Mouse (Mus musculus): ENCODE results near the gene Asap2.

The Asap2 gene

GRCm38 (mm10) chr12:21208172-21208795 lies 218.0 kb downstream of the Asap2 start:
- in situ Hi-C loops (cut with MboI, MseI) = no loop called here

- in situ Hi-C loops (cut with MboI, MseI) = no loop called here
Observed at GRCm38 (mm10) chr12:21209273-21209672, 219.0 kb downstream of the Asap2 start.

- in situ Hi-C loops (cut with MboI, MseI) = no loop called here
Observed at GRCm38 (mm10) chr12:21212876-21213275, 222.6 kb downstream of the Asap2 start.

- in situ Hi-C loops (cut with MboI, MseI) = no loop called here
Observed at GRCm38 (mm10) chr12:21214551-21215165, 224.4 kb downstream of the Asap2 start.

GRCm38 (mm10) chr12:21217776-21218444 lies 227.7 kb downstream of the Asap2 start:
- in situ Hi-C loops (cut with MboI, MseI) = no loop called here

- in situ Hi-C loops (cut with MboI, MseI) = no loop called here
Observed at GRCm38 (mm10) chr12:21220596-21220995, 230.3 kb downstream of the Asap2 start.

- in situ Hi-C loops (cut with MboI, MseI) = no loop called here
Observed at GRCm38 (mm10) chr12:21223923-21224322, 233.7 kb downstream of the Asap2 start.

GRCm38 (mm10) chr12:21225358-21225757 lies 235.1 kb downstream of the Asap2 start:
- in situ Hi-C loops (cut with MboI, MseI) = no loop called here

- in situ Hi-C loops (cut with MboI, MseI) = no loop called here
Observed at GRCm38 (mm10) chr12:21226316-21226715, 236.1 kb downstream of the Asap2 start.

GRCm38 (mm10) chr12:21227076-21227980 lies 237.1 kb downstream of the Asap2 start:
- in situ Hi-C loops (cut with MboI, MseI) = no loop called here

- in situ Hi-C loops (cut with MboI, MseI) = no loop called here
Observed at GRCm38 (mm10) chr12:21228650-21229049, 238.4 kb downstream of the Asap2 start.

GRCm38 (mm10) chr12:21229076-21229918 lies 239.0 kb downstream of the Asap2 start:
- in situ Hi-C loops (cut with MboI, MseI) = no loop called here

GRCm38 (mm10) chr12:21233727-21234126 lies 243.5 kb downstream of the Asap2 start:
- in situ Hi-C loops (cut with MboI, MseI) = no loop called here

GRCm38 (mm10) chr12:21234560-21234959 lies 244.3 kb downstream of the Asap2 start:
- in situ Hi-C loops (cut with MboI, MseI) = no loop called here

- in situ Hi-C loops (cut with MboI, MseI) = no loop called here
Observed at GRCm38 (mm10) chr12:21241965-21242364, 251.7 kb downstream of the Asap2 start.

GRCm38 (mm10) chr12:21244375-21244960 lies 254.2 kb downstream of the Asap2 start:
- in situ Hi-C loops (cut with MboI, MseI) = no loop called here

- in situ Hi-C loops (cut with MboI, MseI) = no loop called here
Observed at GRCm38 (mm10) chr12:21247711-21248392, 257.6 kb downstream of the Asap2 start.

- in situ Hi-C loops (cut with MboI, MseI) = no loop called here
Observed at GRCm38 (mm10) chr12:21260494-21261256, 270.4 kb downstream of the Asap2 start.

- in situ Hi-C loops (cut with MboI, MseI) = no loop called here
Observed at GRCm38 (mm10) chr12:21261521-21261920, 271.3 kb downstream of the Asap2 start.

Measured in regulatory T cell (primary cell).